In genomic region chr2:120178936-120179335, GRCm38 (mm10) we compare ENCODE assay signal across 20 mouse cellular contexts. TPM values are rescaled to one million over a fixed set of nuclear protein-coding genes. Genes with fewer than 3 reads are reported as not detected.
DNase-seq lines count a peak whose midpoint lies in the region; ATAC-seq and TF ChIP-seq lines count a peak whose summit lies in the region.
"Had no signal": no experiment of that assay in that cellular context is flagged by ENCODE, and none has a peak within 500 bp of the region (broad histone marks: within the 10 kb centered on the region; RNA-seq: fewer than 3 reads in every experiment).

No protein-coding gene starts in this region.

- H3K4me2 ChIP-seq in midbrain, postnatal 0 days (ENCODE audit: low read depth, low read length, poor library complexity, severe bottlenecking): no peak overlapping the region
- no peak overlapping the region for H3K4me2 ChIP-seq in midbrain, embryonic 11.5 days
- H3K4me2 ChIP-seq: heart, embryonic 13.5 days; midbrain, embryonic 13.5 days; neural tube, embryonic 13.5 days had no signal

- no peaks in the 10 kb centered on the region for H3K27me3 ChIP-seq in midbrain, postnatal 0 days (ENCODE audit: insufficient read depth, low read length)
- H3K27me3 ChIP-seq in midbrain, embryonic 11.5 days (ENCODE audit: control insufficient read depth, insufficient read depth, low read length): no peaks in the 10 kb centered on the region
- H3K27me3 ChIP-seq: heart, embryonic 13.5 days; midbrain, embryonic 13.5 days had no signal

- no peak for DNase-seq in gastrocnemius, adult 2 months
- no peak for DNase-seq in gastrocnemius, postnatal 10 days
- DNase-seq in layer of hippocampus, adult 2 months (ENCODE audit: low spot score in 2 of 2): no peak
- no peak for DNase-seq in layer of hippocampus, adult 9-10 months (ENCODE audit: low spot score)
- no peak for DNase-seq in midbrain, postnatal 0 days (ENCODE audit: low spot score)
- DNase-seq in midbrain, embryonic 11.5 days (ENCODE audit: low spot score, missing footprints): no peak
- no peak for DNase-seq in adrenal gland, postnatal 10 days
- DNase-seq in right cerebral cortex, postnatal 14 days: no peak
- DNase-seq: adrenal gland, postnatal 25 days; B cell, adult 2 months; cerebellum, adult 11 months; cerebellum, postnatal 25 days; heart, adult 11 months; kidney, adult 8-10 months; kidney, postnatal 4 days; right cerebral cortex, adult 18-20 months had no signal

- no peak overlapping the region for H3K4me3 ChIP-seq in gastrocnemius, adult 2 months
- no peak overlapping the region for H3K4me3 ChIP-seq in layer of hippocampus, adult 2 months
- H3K4me3 ChIP-seq in midbrain, postnatal 0 days (ENCODE audit: low read depth, low read length): no peak overlapping the region
- no peak overlapping the region for H3K4me3 ChIP-seq in midbrain, embryonic 11.5 days (ENCODE audit: low read depth, low read length)
- H3K4me3 ChIP-seq: forebrain, embryonic 10.5 days; heart, embryonic 13.5 days; midbrain, embryonic 13.5 days; neural tube, embryonic 13.5 days had no signal

- no peaks in the 10 kb centered on the region for H3K4me1 ChIP-seq in midbrain, postnatal 0 days (ENCODE audit: insufficient read depth, low read length)
- no peaks in the 10 kb centered on the region for H3K4me1 ChIP-seq in midbrain, embryonic 11.5 days (ENCODE audit: control insufficient read depth, insufficient read depth, low read length)
- H3K4me1 ChIP-seq: midbrain, embryonic 13.5 days; neural tube, embryonic 13.5 days had no signal

- TF ChIP-seq CTCF in gastrocnemius, adult 2 months (IDR thresholded peaks at IDR 0.05): peak; percentile 53
- TF ChIP-seq CTCF in layer of hippocampus, adult 2 months (conservative IDR thresholded peaks at IDR 0.05): peak; percentile 64
- TF ChIP-seq CTCF in midbrain, postnatal 0 days (IDR thresholded peaks at IDR 0.05): peak; percentile 24; the same call in 1 of the 2 replicates

- no peaks in the 10 kb centered on the region; the same call in 1 of the 2 replicates for H3K36me3 ChIP-seq in midbrain, postnatal 0 days (ENCODE audit: insufficient read depth, low read length)
- H3K36me3 ChIP-seq in midbrain, embryonic 11.5 days (ENCODE audit: control insufficient read depth, insufficient read depth, low read length): no peaks in the 10 kb centered on the region
- H3K36me3 ChIP-seq: forebrain, embryonic 10.5 days; heart, embryonic 13.5 days; midbrain, embryonic 13.5 days; neural tube, embryonic 13.5 days had no signal

- intact Hi-C loops in gastrocnemius, adult 2 months (cut with DNase I): no loop called here

- H3K27ac ChIP-seq in gastrocnemius, adult 2 months: no peak overlapping the region
- no peak overlapping the region for H3K27ac ChIP-seq in layer of hippocampus, adult 2 months
- no peak overlapping the region for H3K27ac ChIP-seq in midbrain, postnatal 0 days (ENCODE audit: low read depth, low read length)
- H3K27ac ChIP-seq in midbrain, embryonic 11.5 days (ENCODE audit: low read depth, low read length): no peak overlapping the region
- H3K27ac ChIP-seq: forebrain, embryonic 10.5 days; heart, embryonic 13.5 days; midbrain, embryonic 13.5 days; neural tube, embryonic 13.5 days had no signal

- ATAC-seq in midbrain, postnatal 0 days (ENCODE audit: low FRiP score): no peak
- no peak for ATAC-seq in midbrain, embryonic 11.5 days (ENCODE audit: low FRiP score)
- ATAC-seq: midbrain, embryonic 13.5 days had no signal

- no peaks in the 10 kb centered on the region for H3K9me3 ChIP-seq in midbrain, postnatal 0 days (ENCODE audit: low read length)
- no peaks in the 10 kb centered on the region for H3K9me3 ChIP-seq in midbrain, embryonic 11.5 days (ENCODE audit: control insufficient read depth, low read length)
- H3K9me3 ChIP-seq: forebrain, embryonic 10.5 days; heart, embryonic 13.5 days; midbrain, embryonic 13.5 days; neural tube, embryonic 13.5 days had no signal

- no peak overlapping the region for H3K9ac ChIP-seq in midbrain, postnatal 0 days (replicated peaks; ENCODE audit: low read length, poor library complexity, severe bottlenecking)
- H3K9ac ChIP-seq in midbrain, embryonic 11.5 days (ENCODE audit: low read length): no peak overlapping the region
- H3K9ac ChIP-seq: heart, embryonic 13.5 days; midbrain, embryonic 13.5 days; neural tube, embryonic 13.5 days had no signal

RNA-seq across cellular contexts. Expression of gene Ehd4, which starts 24.5 kb away (rescaled TPM):
- total RNA-seq in gastrocnemius, adult 2 months (2021): 10 to 100 TPM; 19.5 to 31.7 TPM
- total RNA-seq in gastrocnemius, postnatal 10 days (2021): 100 to 1,000 TPM; 130 to 134 TPM
- total RNA-seq in layer of hippocampus, adult 2 months (2021): 1 to 10 TPM; 5.4 to 7.6 TPM
- 6.5 and 9.5 TPM in 2 replicates for total RNA-seq in midbrain, postnatal 0 days (2014; rRNA removed)
- polyA plus RNA-seq in midbrain, postnatal 0 days (2015; fragmentation: Nextera tagmentation; extraction: Ambion mirVana): 16.2 and 19.7 TPM in 2 replicates
- 10.2 and 17.2 TPM in 2 replicates for polyA plus RNA-seq in midbrain, embryonic 11.5 days (2014; fragmentation: Nextera tagmentation; extraction: Ambion mirVana)
- total RNA-seq in adrenal gland, postnatal 10 days (2021): 10 to 100 TPM; 38.0 to 39.6 TPM
